Mouse (Mus musculus) myocyte (in vitro differentiated cells): Measurements from ENCODE around the gene Iqschfp.

ENCODE experiments used
- CEBPB ChIP-seq: IDR thresholded peaks from 2 replicates; pipeline ENCODE4 v1.6.1; 2011; ENCODE audit warnings: mild to moderate bottlenecking, moderate library complexity; ENCODE audit not compliant: poor library complexity, insufficient read depth, severe bottlenecking
- MYOD1 ChIP-seq, 3 experiments: IDR thresholded peaks; one replicate each; pipeline ENCODE4 v1.6.1; 2011; ENCODE audit warnings: control low read depth in 2 of 3, low read depth in 2 of 3, mild to moderate bottlenecking in 2 of 3, moderate library complexity in 1 of 3; ENCODE audit not compliant: insufficient read length in 2 of 3, control insufficient read depth in 1 of 3
- POLR2A ChIP-seq: IDR thresholded peaks from one replicate; pipeline ENCODE4 v1.6.1; 2011; ENCODE audit warnings: low read depth, mild to moderate bottlenecking, control low read depth, moderate library complexity; ENCODE audit not compliant: insufficient read length
- USF1 ChIP-seq: IDR thresholded peaks from one replicate; pipeline ENCODE4 v1.6.1; 2011; ENCODE audit warnings: low read depth, mild to moderate bottlenecking, control low read depth, moderate library complexity

- TF ChIP-seq POLR2A (no peak), MYOD1 (IDR thresholded peaks at IDR 0.05; ENCODE audit: control insufficient read depth in 1 of 3, insufficient read length in 2 of 3, low read depth in 2 of 3) (peak in 1 of 3 experiments; percentile 54), CEBPB (no peak), USF1 (no peak)
Observed at GRCm38 (mm10) chr3:68657589-68658245, 765.7 kb downstream of the Iqschfp start.
